Mouse (Mus musculus) C2C12 (cell line): Measurements from ENCODE around the gene 4930467E23Rik. TPM values are rescaled to one million over a fixed set of nuclear protein-coding genes. Genes with fewer than 3 reads are reported as not detected.
"Not testable (repeated sequence)": the region's sequence is repeated elsewhere in the genome, so short reads cannot be mapped to it uniquely, and the experiment has no call there.

Experiments used
- H3K27me3 ChIP-seq: one replicate; pipeline ENCODE4 v1.6.1; 2011; ENCODE audit not compliant: control insufficient read depth, insufficient read depth, insufficient read length
- H3K36me3 ChIP-seq: one replicate; pipeline ENCODE4 v1.6.1; 2011; ENCODE audit not compliant: control insufficient read depth, insufficient read depth
- H3K4me3 ChIP-seq: one replicate; pipeline ENCODE4 v1.5.1; 2011; ENCODE audit warnings: mild to moderate bottlenecking, control low read depth; ENCODE audit not compliant: poor library complexity, insufficient read depth, severe bottlenecking
- H3K79me2 ChIP-seq: one replicate; pipeline ENCODE4 v1.6.1; 2011; ENCODE audit not compliant: control insufficient read depth, insufficient read depth
- H3K79me3 ChIP-seq: one replicate; pipeline ENCODE4 v1.6.1; 2011; ENCODE audit warnings: low read depth, control low read depth
- H3ac ChIP-seq: one replicate; pipeline ENCODE3; 2011; ENCODE audit warnings: low read depth; ENCODE audit not compliant: control insufficient read depth, insufficient read length
- CTCF ChIP-seq: IDR thresholded peaks from one replicate; pipeline ENCODE4 v1.5.1; 2011; ENCODE audit not compliant: control insufficient read depth, insufficient read depth, insufficient read length
- polyA plus RNA-seq: library from polyadenylated mRNA; unstranded; fragments of >200 nt; fragmentation: generic; extraction: Trizol; gene quantifications from one replicate; pipeline ENCODE4 v1.2.1, GENCODE M21; 2012; ENCODE audit warnings: missing spikeins

Gene 4930467E23Rik
- polyA plus RNA-seq, 1 experiment = not detected

- Histone ChIP-seq H3ac (peak overlapping the region; percentile 65), H3K4me3 (peak overlapping the region; percentile 46)
- not testable (repeated sequence) for H3K36me3 ChIP-seq, H3K79me3 ChIP-seq, H3K79me2 ChIP-seq, H3K27me3 ChIP-seq
- peak; percentile 4 for TF ChIP-seq CTCF
Observed at GRCm38 (mm10) chr8:19784554-19785364, 55.4 kb downstream of the 4930467E23Rik start.

DNA sequence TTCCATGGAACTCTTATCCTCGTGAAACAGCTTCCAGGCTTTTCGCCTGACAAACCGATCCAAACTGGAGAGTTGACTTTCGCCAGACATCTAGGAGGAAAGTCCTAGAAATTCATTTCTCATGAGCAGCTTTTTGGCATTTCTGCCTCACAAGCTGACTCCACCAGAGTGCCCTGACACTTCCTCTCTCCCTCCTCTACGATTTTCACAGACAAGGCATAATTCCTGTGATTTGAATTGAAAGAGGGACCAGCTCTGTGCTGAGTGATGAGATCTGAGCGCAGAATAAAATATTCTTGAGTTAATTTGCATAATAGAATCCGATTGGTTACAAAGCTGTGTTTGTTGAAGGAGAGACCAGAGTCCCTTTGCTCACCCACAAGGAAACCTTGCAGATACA lies 63.3 kb downstream of the 4930467E23Rik start:
- H3K79me2 ChIP-seq, H3K79me3 ChIP-seq, H3K36me3 ChIP-seq, H3ac ChIP-seq, H3K4me3 ChIP-seq, H3K27me3 ChIP-seq: not testable (repeated sequence)

Other genes with a start within 250 kb of the 4930467E23Rik start
- gene Defb7, start 234.5 kb upstream of the 4930467E23Rik start, polyA plus RNA-seq = not detected
- gene Gm31371, start 173.8 kb downstream of the 4930467E23Rik start, polyA plus RNA-seq = not detected